Mouse (Mus musculus) intestine, postnatal 0 days (tissue): ENCODE measurements around the gene Gprasp2. TPM values are rescaled to one million over a fixed set of nuclear protein-coding genes. Genes with fewer than 3 reads are reported as not detected.

ENCODE experiments used
- ATAC-seq: fragments of 200-750 bp; cut with Nextera tagmentation; 2 replicates; pipeline ENCODE4 v1.8.0; 2017; ENCODE audit warnings: mild to moderate bottlenecking, moderate TSS enrichment, moderate library complexity
- H3K27ac ChIP-seq: fragments of 300-500 bp; sonication (generic); 2 replicates; pipeline ENCODE4 v1.5.1; 2014; ENCODE audit warnings: mild to moderate bottlenecking, low read depth, low read length, moderate library complexity
- H3K27me3 ChIP-seq: fragments of 300-500 bp; sonication (generic); replicated peaks from 2 replicates; pipeline ENCODE4 v1.6.1; 2014; ENCODE audit warnings: low read length, mixed read lengths; ENCODE audit not compliant: control insufficient read depth, insufficient read depth
- H3K36me3 ChIP-seq: fragments of 300-500 bp; sonication (generic); 2 replicates; pipeline ENCODE4 v1.6.1; 2014; ENCODE audit warnings: mild to moderate bottlenecking, moderate library complexity; ENCODE audit not compliant: control insufficient read depth, insufficient read depth
- H3K4me1 ChIP-seq: fragments of 300-500 bp; sonication (generic); replicated peaks from 2 replicates; pipeline ENCODE4 v1.6.1; 2014; ENCODE audit warnings: antibody characterized with exemption, low read length, mixed read lengths; ENCODE audit not compliant: control insufficient read depth, insufficient read depth
- H3K4me2 ChIP-seq: fragments of 300-500 bp; sonication (generic); replicated peaks from 2 replicates; pipeline ENCODE4 v1.6.1; 2014; ENCODE audit warnings: low read depth, mild to moderate bottlenecking, moderate library complexity
- H3K4me3 ChIP-seq: fragments of 300-500 bp; sonication (generic); 2 replicates; pipeline ENCODE4 v1.5.1; 2014; ENCODE audit warnings: low read depth, low read length
- H3K9ac ChIP-seq: fragments of 300-500 bp; sonication (generic); 2 replicates; pipeline ENCODE4 v1.6.1; 2014; ENCODE audit warnings: mild to moderate bottlenecking, low read depth, low read length
- H3K9me3 ChIP-seq: fragments of 300-500 bp; sonication (generic); 2 replicates; pipeline ENCODE4 v1.6.1; 2016; ENCODE audit warnings: mixed run types; ENCODE audit not compliant: control insufficient read depth
- CTCF ChIP-seq: sonication (generic); IDR thresholded peaks from 2 replicates; pipeline ENCODE4 v1.5.1; 2016; ENCODE audit warnings: low read depth, mild to moderate bottlenecking, control low read depth, antibody characterized with exemption, moderate library complexity
- WGBS: fragments of 180-500 bp; shearing (Covaris S2); extraction: QIAGEN DNeasy Blood & Tissue Kit; methylation state at CpG from one replicate; pipeline ENCODE4 v1.1.7; 2014; 5-methylcytosine and 5-hydroxymethylcytosine counted together
- polyA plus RNA-seq: library from polyadenylated mRNA; unstranded; fragments of >200 nt; fragmentation: Nextera tagmentation; extraction: Ambion mirVana; gene quantifications from 2 replicates; pipeline ENCODE4 v1.2.1, GENCODE M21; 2015

The Gprasp2 gene
- polyA plus RNA-seq, 1 experiment from 2014 or later, result 4.7 TPM

DNA sequence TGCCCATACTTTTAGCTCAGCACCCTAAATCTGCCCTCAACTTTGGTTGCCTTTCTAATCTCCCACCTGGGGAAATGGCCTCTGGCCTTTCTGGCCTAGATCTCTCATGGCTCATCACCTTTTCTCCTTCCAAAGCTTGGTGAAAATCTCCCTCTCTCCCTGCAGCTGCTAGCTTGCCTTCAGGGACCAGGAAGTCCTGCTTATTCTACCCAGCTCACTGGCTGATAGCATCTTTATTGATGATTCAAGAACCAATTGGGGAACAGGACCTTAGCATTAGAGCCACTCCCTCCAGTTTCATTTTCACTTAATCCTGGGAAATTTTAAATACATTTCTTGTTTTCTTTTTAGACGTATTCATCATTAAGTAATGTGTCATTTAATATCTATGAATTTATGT lies 37.8 kb downstream of the Gprasp2 start:
- TF ChIP-seq CTCF, result no peak
- H3K4me1 ChIP-seq, result no peaks in the 10 kb centered on the region
- no peak overlapping the region for H3K4me2 ChIP-seq
- 79% methylated on average over 1 of the region's 1 CpGs for WGBS
- no peak overlapping the region for H3K4me3 ChIP-seq
- H3K27ac ChIP-seq, result no peak overlapping the region
- H3K9me3 ChIP-seq, result no peaks in the 10 kb centered on the region
- no peaks in the 10 kb centered on the region for H3K27me3 ChIP-seq
- H3K9ac ChIP-seq, result no peak overlapping the region
- H3K36me3 ChIP-seq, result no peaks in the 10 kb centered on the region
- no peak for ATAC-seq

DNA sequence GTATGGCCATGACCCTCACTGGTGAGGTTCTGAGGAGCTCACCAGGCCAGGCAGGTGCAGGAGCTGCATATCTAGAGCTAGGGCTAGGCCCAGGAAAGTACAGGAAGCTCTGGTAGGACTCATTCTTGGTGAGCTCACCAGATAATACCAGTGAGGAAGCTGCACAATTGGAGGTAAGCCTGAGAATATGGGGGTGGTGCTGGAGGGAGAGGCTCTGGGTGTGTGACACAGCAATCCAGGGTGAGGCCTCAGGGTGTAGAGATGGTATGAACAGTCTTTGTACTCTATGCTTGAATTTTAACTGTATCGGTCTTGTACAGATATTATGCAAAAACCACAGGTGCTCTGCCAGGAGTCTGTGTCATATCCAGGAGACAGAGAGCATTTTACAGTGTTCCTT lies 40.8 kb downstream of the Gprasp2 start:
- no peak overlapping the region for H3K9ac ChIP-seq
- no peak for ATAC-seq
- no peaks in the 10 kb centered on the region for H3K36me3 ChIP-seq
- no peak overlapping the region for H3K4me3 ChIP-seq
- no peak overlapping the region for H3K27ac ChIP-seq
- H3K27me3 ChIP-seq, result no peaks in the 10 kb centered on the region
- no peak for TF ChIP-seq CTCF
- H3K4me2 ChIP-seq, result no peak overlapping the region
- WGBS, result 92% methylated on average over 1 of the region's 1 CpGs
- no peaks in the 10 kb centered on the region for H3K4me1 ChIP-seq
- H3K9me3 ChIP-seq, result no peaks in the 10 kb centered on the region

DNA sequence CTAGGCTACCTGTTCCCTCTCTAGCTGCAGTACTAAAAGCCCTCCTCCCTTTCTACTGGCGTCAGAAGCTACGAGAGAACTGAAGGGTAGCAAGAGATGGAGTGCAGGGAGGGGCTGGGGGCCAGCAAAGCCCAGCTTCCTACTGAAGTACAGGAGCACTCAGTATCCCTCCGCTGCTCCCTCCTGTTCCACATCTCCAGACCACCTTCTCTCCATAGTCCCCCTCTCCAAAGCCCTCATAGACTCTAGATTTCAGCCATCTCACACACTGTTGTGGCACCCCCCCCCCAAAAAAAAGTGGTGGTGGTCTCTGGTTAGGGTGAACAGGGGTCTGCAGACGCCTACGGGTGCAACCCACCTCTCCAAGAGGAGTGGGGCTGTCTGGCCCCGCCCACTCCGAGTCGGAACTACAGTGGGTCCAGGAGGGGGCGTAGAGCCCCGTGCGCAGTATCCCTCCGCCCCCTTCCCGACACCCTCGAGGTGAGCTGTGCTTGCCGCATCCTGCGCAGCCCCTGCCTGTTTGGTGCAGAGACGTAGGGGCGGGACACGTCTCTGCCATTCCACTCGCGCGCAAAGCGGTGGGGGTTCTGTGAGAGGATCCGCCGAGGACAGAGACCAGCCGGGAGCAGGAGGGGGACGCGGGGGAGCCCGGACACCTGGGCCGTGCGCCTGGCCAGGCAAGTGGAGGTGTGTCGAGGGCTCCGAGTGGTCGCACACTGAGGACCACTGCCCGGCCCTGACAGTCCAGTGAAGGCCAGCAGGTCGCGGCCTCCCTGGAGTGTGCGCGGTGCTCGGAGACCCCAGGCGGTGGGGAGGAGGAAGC lies 46.8 kb downstream of the Gprasp2 start:
- H3K27ac ChIP-seq, result no peak overlapping the region

GRCm38 (mm10) chrX:135886234-135886585 lies 47.4 kb downstream of the Gprasp2 start:
- Histone ChIP-seq H3K27me3 (no peaks in the 10 kb centered on the region), H3K4me1 (no peaks in the 10 kb centered on the region), H3K4me3 (peak overlapping the region; percentile 52), H3K9me3 (no peaks in the 10 kb centered on the region), H3K9ac (peak overlapping the region; percentile 51), H3K36me3 (no peaks in the 10 kb centered on the region), H3K4me2 (peak overlapping the region; percentile 71), H3K27ac (no peak overlapping the region)
- WGBS, result 26% methylated on average over 10 of the region's 11 CpGs
- ATAC-seq, result 0 out of 2 replicates have a peak, but pooled peaks have one; percentile 19
- TF ChIP-seq CTCF, result no peak

More for the DNA sequence above, 46.8 kb downstream of the Gprasp2 start:
- Histone ChIP-seq H3K27me3 (no peaks in the 10 kb centered on the region), H3K4me2 (peak overlapping the region; percentile 71), H3K9ac (peak overlapping the region; percentile 51), H3K4me3 (peak overlapping the region; percentile 52), H3K36me3 (no peaks in the 10 kb centered on the region), H3K4me1 (no peaks in the 10 kb centered on the region), H3K9me3 (no peaks in the 10 kb centered on the region)
- 31% methylated on average over 41 of the region's 41 CpGs for WGBS
- peak; percentile 85 for ATAC-seq
- TF ChIP-seq CTCF, result no peak; the same call in 1 of the 2 replicates

Other genes starting within 250 kb of the Gprasp2 start
- 0.80 and 0.90 TPM in 2 replicates for gene Nxf7, start 240.3 kb upstream of the Gprasp2 start, polyA plus RNA-seq
- not detected in 2 replicates for gene Prame, start 211.3 kb upstream of the Gprasp2 start, polyA plus RNA-seq
- gene Tcp11x2, start 145.2 kb upstream of the Gprasp2 start, polyA plus RNA-seq, result not detected in 2 replicates
- not detected in 2 replicates for gene Tmsb15a, start 113.8 kb upstream of the Gprasp2 start, polyA plus RNA-seq
- gene Armcx5, start 96.3 kb upstream of the Gprasp2 start, polyA plus RNA-seq, result 4.3 and 4.8 TPM in 2 replicates
- 11.0 and 12.5 TPM in 2 replicates for gene Gprasp1, start 96.3 kb upstream of the Gprasp2 start, polyA plus RNA-seq
- gene Bhlhb9, start 41.4 kb upstream of the Gprasp2 start, polyA plus RNA-seq, result 9.2 and 10.0 TPM in 2 replicates
- gene Arxes2, start 154.8 kb downstream of the Gprasp2 start, polyA plus RNA-seq, result 28.7 and 29.7 TPM in 2 replicates
- 8.2 and 8.4 TPM in 2 replicates for gene Arxes1, start 194.3 kb downstream of the Gprasp2 start, polyA plus RNA-seq
- 55.0 and 58.5 TPM in 2 replicates for gene Bex2, start 229.2 kb downstream of the Gprasp2 start, polyA plus RNA-seq
- 0.22 and 0.27 TPM in 2 replicates for gene Nxf3, start 246.2 kb downstream of the Gprasp2 start, polyA plus RNA-seq